Mouse (Mus musculus): ENCODE results near the gene Wdr73.

GRCm38 (mm10) chr7:80857181-80857580 lies 43.9 kb downstream of the Wdr73 start:
- TF ChIP-seq E2F4 (IDR thresholded peaks at IDR 0.05; ENCODE audit: insufficient read depth) (no peak), POLR2A (IDR thresholded peaks at IDR 0.05; ENCODE audit: insufficient read length, low read depth) (no peak), MYOG (IDR thresholded peaks at IDR 0.05; ENCODE audit: control insufficient read depth in 1 of 3, insufficient read depth in 1 of 3, insufficient read length in 2 of 3, low read depth in 2 of 3) (no peak), USF1 (IDR thresholded peaks at IDR 0.05; ENCODE audit: low read depth) (no peak), POLR2AphosphoS2 (IDR thresholded peaks at IDR 0.05; ENCODE audit: insufficient read length, low read depth) (no peak)

Measured in myocyte (in vitro differentiated cells).